Mouse (Mus musculus): ENCODE data around the gene Gbp5.

GRCm38 (mm10) chr3:142528116-142528515, 34.3 kb downstream of the Gbp5 start:
- TF ChIP-seq KAT2A (conservative IDR thresholded peaks at IDR 0.05; ENCODE audit: low read depth, low read length): no peak
- TF ChIP-seq POLR2A (IDR thresholded peaks at IDR 0.05; ENCODE audit: control insufficient read depth in 1 of 2, insufficient read depth in 1 of 2, low read depth in 1 of 2, low read length in 2 of 2, poor library complexity in 1 of 2): no peak
- no peak for TF ChIP-seq POLR2AphosphoS2 (IDR thresholded peaks at IDR 0.05; ENCODE audit: low read length)
